Mouse (Mus musculus): ENCODE measurements around the gene Olfr1414.
"Not testable (repeated sequence)": the region's sequence is repeated elsewhere in the genome, so short reads cannot be mapped to it uniquely, and the experiment has no call there.

The Olfr1414 gene

GRCm38 (mm10) chr1:92518561-92518960 lies at the start of gene Olfr1414:
Gene Olfr1414 (minus strand): TSS chr1:92518661.
- no peak for DNase-seq

- DNase-seq: no peak
These were observed 27.5 kb upstream of the Olfr1414 start for GRCm38 (mm10) chr1:92545929-92546328.

DNA sequence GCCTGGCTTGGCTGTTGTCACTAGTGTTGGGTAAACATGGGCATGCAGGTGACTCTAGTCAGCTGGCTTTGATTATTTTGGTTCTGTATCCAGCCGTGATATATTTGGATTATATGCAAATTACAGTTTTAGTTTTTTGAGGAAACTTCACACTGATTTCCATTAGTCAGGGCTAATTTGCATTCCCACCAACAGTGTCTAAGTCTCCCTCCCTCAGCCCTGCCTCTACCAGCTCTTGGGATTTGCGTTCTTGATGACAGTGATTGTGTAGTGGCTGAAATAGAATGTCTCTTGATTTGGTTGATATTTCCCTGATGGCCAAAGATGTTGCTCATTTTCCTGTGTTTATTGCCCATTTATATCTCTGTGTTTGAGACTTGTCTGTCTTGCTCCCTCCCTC lies 20.6 kb upstream of the Olfr1414 start:
- no peak for DNase-seq

DNA sequence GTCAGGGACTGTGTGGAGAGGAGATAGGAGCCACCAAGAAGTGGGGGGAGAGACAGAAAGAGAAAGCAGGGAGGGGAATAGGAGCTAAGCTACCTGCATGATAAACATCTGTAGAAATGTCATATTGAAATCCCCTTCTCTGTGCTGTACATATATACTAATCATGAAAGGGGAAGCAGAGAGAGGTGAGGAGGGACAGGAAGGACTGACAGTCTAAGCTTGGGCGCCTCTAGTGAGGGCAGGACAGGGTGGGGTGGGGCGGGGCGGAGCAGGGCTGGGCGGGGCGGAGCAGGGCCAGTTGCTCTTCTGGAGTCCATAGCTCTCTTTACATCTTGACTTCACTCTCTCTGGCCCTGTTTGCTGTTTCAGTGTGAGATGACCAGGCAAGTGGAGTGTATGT lies 18.5 kb upstream of the Olfr1414 start:
- no peak for DNase-seq

DNA sequence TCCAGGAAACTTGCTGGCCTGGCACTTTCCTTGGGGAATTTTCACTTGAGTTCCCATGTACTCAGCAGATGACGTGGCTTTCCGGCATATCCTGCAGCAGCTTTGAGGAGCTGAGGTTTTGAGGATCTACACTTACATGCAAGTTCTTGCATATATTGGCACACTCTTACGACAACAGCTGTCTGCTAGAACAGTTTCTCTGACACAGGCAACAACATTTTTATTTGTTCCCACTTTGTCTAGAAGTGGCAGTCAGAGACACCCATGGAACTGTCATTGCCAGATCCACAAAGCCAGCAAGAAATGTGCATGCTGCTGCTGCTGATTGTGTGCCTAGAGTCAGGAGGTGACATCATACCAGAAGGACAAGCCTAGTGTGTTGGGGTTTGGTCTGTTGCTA lies 5.3 kb upstream of the Olfr1414 start:
- DNase-seq: no peak

GRCm38 (mm10) chr1:92521376-92521775 lies 2.9 kb upstream of the Olfr1414 start:
- peak; percentile 48 to 66 for DNase-seq

- no peak for DNase-seq
These were observed 585 bp upstream of the Olfr1414 start for GRCm38 (mm10) chr1:92519046-92519445.

GRCm38 (mm10) chr1:92515390-92515789 lies 3.1 kb downstream of the Olfr1414 start:
- no peak for DNase-seq

DNA sequence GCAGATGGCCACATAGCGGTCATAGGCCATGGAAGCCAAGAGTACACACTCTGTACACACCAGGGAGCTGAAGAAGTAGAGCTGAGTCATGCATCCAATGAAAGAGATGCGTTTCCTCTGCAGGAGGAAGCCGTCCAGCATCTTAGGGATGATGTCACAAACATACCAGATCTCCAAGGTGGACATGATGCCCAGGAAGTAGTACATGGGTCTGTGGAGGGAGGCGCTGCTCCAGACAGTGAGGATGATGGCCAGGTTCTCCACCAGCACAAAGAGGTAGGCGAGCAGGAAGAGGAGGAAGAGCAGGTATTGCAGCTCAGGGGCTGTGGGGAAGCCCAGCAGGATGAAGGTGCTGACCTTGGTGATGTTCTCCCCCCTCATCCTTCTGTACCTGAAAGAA lies 6.8 kb downstream of the Olfr1414 start:
- DNase-seq: not testable (repeated sequence)

- no peak for DNase-seq
These were observed 22.5 kb downstream of the Olfr1414 start, which contains the start of gene Olfr1415 for GRCm38 (mm10) chr1:92496001-92496400. Gene Olfr1415 (minus strand): TSS chr1:92496101.

- no peak for DNase-seq
These were observed 33.4 kb downstream of the Olfr1414 start, which contains the start of gene Olfr1416 for GRCm38 (mm10) chr1:92485013-92485412. Gene Olfr1416 (minus strand): TSS chr1:92485113.

GRCm38 (mm10) chr1:92474066-92474578 lies 44.3 kb downstream of the Olfr1414 start:
- no peak for DNase-seq

- peak; percentile 87 to 96 for DNase-seq
These were observed 45.1 kb downstream of the Olfr1414 start, which contains the start of gene Ndufa10 for GRCm38 (mm10) chr1:92473165-92474041. Gene Ndufa10 (minus strand): TSS chr1:92473860.

GRCm38 (mm10) chr1:92468891-92469290 lies 49.6 kb downstream of the Olfr1414 start:
- DNase-seq: no peak

DNA sequence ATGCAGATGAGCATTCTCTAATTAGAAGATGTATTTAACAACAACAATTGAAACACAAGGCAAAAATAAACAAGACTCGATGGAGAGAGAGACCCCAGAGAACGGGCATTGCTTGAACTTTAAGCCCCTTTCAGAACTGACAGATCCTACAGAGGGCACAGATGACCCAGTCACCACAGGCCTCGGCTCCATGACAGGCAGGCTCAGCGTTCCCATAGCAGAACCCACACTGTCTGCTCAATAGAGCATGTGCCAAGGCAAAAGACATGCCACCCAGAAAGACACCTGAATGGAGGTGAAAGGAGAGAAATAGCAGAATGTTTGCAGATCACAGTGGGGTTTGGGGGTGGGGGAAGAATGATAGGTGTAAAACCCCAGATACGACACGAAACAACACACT lies 60.0 kb downstream of the Olfr1414 start:
- DNase-seq: no peak

GRCm38 (mm10) chr1:92457758-92458157 lies 60.7 kb downstream of the Olfr1414 start:
- DNase-seq: peak; percentile 55 to 69

Measured in cerebellum, adult 18-20 months (tissue).